Mouse (Mus musculus): ENCODE measurements at regions not wholly inside any gene's neighbourhood (a gene's known extent, or its start where the extent isn't known, plus 50 kb on each side); places are given as distances from the start of the nearest gene placed in this dataset.

GRCm38 (mm10) chr9:67111836-67112584 is 62.8 kb upstream of the Tpm1 start:
- 67% methylated on average over 4 of the region's 4 CpGs for WGBS
- no peak overlapping the region for H3K27ac ChIP-seq
- ATAC-seq (ENCODE audit: low FRiP score, low read depth), result peak; percentile 70

GRCm38 (mm10) chr9:67107938-67108337 is 58.7 kb upstream of the Tpm1 start:
- Histone ChIP-seq H3K9me3 (no peaks in the 10 kb centered on the region), H3K4me3 (no peak overlapping the region), H3K36me3 (no peaks in the 10 kb centered on the region), H3K27me3 (replicated peaks) (no peaks in the 10 kb centered on the region), H3K4me1 (peaks cover 13% of the 10 kb centered on the region; the same call in 1 of the 2 replicates), H3K27ac (no peak overlapping the region), H3K4me2 (replicated peaks) (no peak overlapping the region), H3K9ac (no peak overlapping the region)
- ATAC-seq (ENCODE audit: low FRiP score, low read depth), result no peak
- 46% methylated on average over 3 of the region's 3 CpGs for WGBS

More at GRCm38 (mm10) chr9:67111836-67112584, 62.8 kb upstream of the Tpm1 start:
- no peak overlapping the region for H3K9ac ChIP-seq
- H3K4me3 ChIP-seq, result no peak overlapping the region
- peaks cover 13% of the 10 kb centered on the region; the same call in 1 of the 2 replicates for H3K4me1 ChIP-seq
- H3K4me2 ChIP-seq (replicated peaks), result no peak overlapping the region
- H3K36me3 ChIP-seq, result no peaks in the 10 kb centered on the region
- no peaks in the 10 kb centered on the region for H3K27me3 ChIP-seq (replicated peaks)
- H3K9me3 ChIP-seq, result no peaks in the 10 kb centered on the region

GRCm38 (mm10) chr9:67105867-67106266 is 56.7 kb upstream of the Tpm1 start:
- WGBS, result 40% methylated on average over 9 of the region's 9 CpGs
- no peak for ATAC-seq (ENCODE audit: low FRiP score, low read depth)
- Histone ChIP-seq H3K36me3 (no peaks in the 10 kb centered on the region), H3K4me3 (no peak overlapping the region), H3K27ac (no peak overlapping the region), H3K9me3 (no peaks in the 10 kb centered on the region), H3K9ac (no peak overlapping the region), H3K4me1 (peaks cover 6% of the 10 kb centered on the region; the same call in 1 of the 2 replicates), H3K27me3 (replicated peaks) (no peaks in the 10 kb centered on the region), H3K4me2 (replicated peaks) (no peak overlapping the region)

GRCm38 (mm10) chr9:67105216-67105615 is 56.0 kb upstream of the Tpm1 start:
- H3K36me3 ChIP-seq, result no peaks in the 10 kb centered on the region
- H3K9me3 ChIP-seq, result no peaks in the 10 kb centered on the region
- no peak overlapping the region for H3K27ac ChIP-seq
- no peak overlapping the region for H3K4me2 ChIP-seq (replicated peaks)
- H3K27me3 ChIP-seq (replicated peaks), result no peaks in the 10 kb centered on the region
- no peak overlapping the region for H3K4me3 ChIP-seq
- H3K9ac ChIP-seq, result no peak overlapping the region
- H3K4me1 ChIP-seq, result peaks cover 3% of the 10 kb centered on the region; the same call in 1 of the 2 replicates
- no peak for ATAC-seq (ENCODE audit: low FRiP score, low read depth)
- WGBS, result 92% methylated on average over 2 of the region's 2 CpGs

- no peaks in the 10 kb centered on the region for H3K36me3 ChIP-seq
- 74% methylated on average over 4 of the region's 4 CpGs for WGBS
- peaks cover 3% of the 10 kb centered on the region; the same call in 1 of the 2 replicates for H3K4me1 ChIP-seq
- no peak for ATAC-seq (ENCODE audit: low FRiP score, low read depth)
- no peaks in the 10 kb centered on the region for H3K27me3 ChIP-seq (replicated peaks)
- H3K9me3 ChIP-seq, result no peaks in the 10 kb centered on the region
- H3K4me2 ChIP-seq (replicated peaks), result no peak overlapping the region
- H3K4me3 ChIP-seq, result no peak overlapping the region
- H3K27ac ChIP-seq, result no peak overlapping the region
- H3K9ac ChIP-seq, result no peak overlapping the region
Observed at GRCm38 (mm10) chr9:67104616-67105015, 55.4 kb upstream of the Tpm1 start.

GRCm38 (mm10) chr9:67102578-67102977 is 53.4 kb upstream of the Tpm1 start:
- ATAC-seq (ENCODE audit: low FRiP score, low read depth), result no peak
- H3K4me1 ChIP-seq, result peaks cover 3% of the 10 kb centered on the region; the same call in 1 of the 2 replicates
- no peaks in the 10 kb centered on the region for H3K9me3 ChIP-seq
- no peaks in the 10 kb centered on the region for H3K27me3 ChIP-seq (replicated peaks)
- no peaks in the 10 kb centered on the region for H3K36me3 ChIP-seq
- WGBS, result 68% methylated on average over 6 of the region's 6 CpGs
- H3K27ac ChIP-seq, result no peak overlapping the region
- H3K9ac ChIP-seq, result no peak overlapping the region
- H3K4me2 ChIP-seq (replicated peaks), result no peak overlapping the region
- no peak overlapping the region for H3K4me3 ChIP-seq

- H3K4me2 ChIP-seq (replicated peaks), result no peak overlapping the region
- H3K4me3 ChIP-seq, result no peak overlapping the region
- H3K27me3 ChIP-seq (replicated peaks), result no peaks in the 10 kb centered on the region
- H3K4me1 ChIP-seq, result peaks cover 3% of the 10 kb centered on the region; the same call in 1 of the 2 replicates
- 49% methylated on average over 6 of the region's 6 CpGs for whole genome bisulfite sequencing
- H3K9ac ChIP-seq, result no peak overlapping the region
- H3K27ac ChIP-seq, result no peak overlapping the region
- H3K9me3 ChIP-seq, result no peaks in the 10 kb centered on the region
- no peaks in the 10 kb centered on the region for H3K36me3 ChIP-seq
- ATAC-seq (ENCODE audit: low FRiP score, low read depth), result no peak
Observed at GRCm38 (mm10) chr9:67099471-67099870, 50.3 kb upstream of the Tpm1 start.
